Mouse (Mus musculus): ENCODE results near the gene Sox5. TPM values are rescaled to one million over a fixed set of nuclear protein-coding genes. Genes with fewer than 3 reads are reported as not detected.

Gene Sox5
- polyA plus RNA-seq, 1 experiment from 2014 or later, result 54.7 TPM

- H3K4me1 ChIP-seq (ENCODE audit: control insufficient read depth, insufficient read depth, low read length), result no peaks in the 10 kb centered on the region
- ATAC-seq (ENCODE audit: insufficient number of reproducible peaks, low FRiP score, low TSS enrichment, low read depth), result no peak
- H3K27me3 ChIP-seq (ENCODE audit: control insufficient read depth, insufficient read depth, low read length), result no peaks in the 10 kb centered on the region
- 85% methylated on average over 5 of the region's 5 CpGs for WGBS
- no peak overlapping the region for H3K27ac ChIP-seq (replicated peaks; ENCODE audit: low read depth, low read length)
- H3K36me3 ChIP-seq (ENCODE audit: control insufficient read depth, insufficient read depth, low read length), result no peaks in the 10 kb centered on the region
- H3K9ac ChIP-seq (ENCODE audit: low read length), result no peak overlapping the region
- no peak for DNase-seq (ENCODE audit: low spot score)
- H3K4me2 ChIP-seq (ENCODE audit: low read depth, severe bottlenecking), result no peak overlapping the region
- no peaks in the 10 kb centered on the region; the same call in 1 of the 2 replicates for H3K9me3 ChIP-seq (ENCODE audit: control insufficient read depth, low read length)
- H3K4me3 ChIP-seq (ENCODE audit: low read depth, low read length), result no peak overlapping the region
These were observed 76.8 kb downstream of the Sox5 start for GRCm38 (mm10) chr6:144704962-144705361.

- no peak overlapping the region for H3K27ac ChIP-seq (replicated peaks; ENCODE audit: low read depth, low read length)
- no peak overlapping the region for H3K4me3 ChIP-seq (ENCODE audit: low read depth, low read length)
- H3K36me3 ChIP-seq (ENCODE audit: control insufficient read depth, insufficient read depth, low read length), result no peaks in the 10 kb centered on the region
- H3K4me2 ChIP-seq (ENCODE audit: low read depth, severe bottlenecking), result no peak overlapping the region
- no peaks in the 10 kb centered on the region for H3K9me3 ChIP-seq (ENCODE audit: control insufficient read depth, low read length)
- no peaks in the 10 kb centered on the region for H3K4me1 ChIP-seq (ENCODE audit: control insufficient read depth, insufficient read depth, low read length)
- no peaks in the 10 kb centered on the region for H3K27me3 ChIP-seq (ENCODE audit: control insufficient read depth, insufficient read depth, low read length)
- H3K9ac ChIP-seq (ENCODE audit: low read length), result no peak overlapping the region
- WGBS, result 87% methylated on average over 4 of the region's 4 CpGs
- DNase-seq (ENCODE audit: low spot score) (no peak), ATAC-seq (ENCODE audit: insufficient number of reproducible peaks, low FRiP score, low TSS enrichment, low read depth) (no peak)
These were observed 86.1 kb downstream of the Sox5 start for GRCm38 (mm10) chr6:144695660-144696059.

GRCm38 (mm10) chr6:144693211-144693899 lies 88.4 kb downstream of the Sox5 start:
- 86% methylated on average over 7 of the region's 7 CpGs for WGBS
- no peak overlapping the region for H3K27ac ChIP-seq (replicated peaks; ENCODE audit: low read depth, low read length)
- no peak overlapping the region for H3K4me3 ChIP-seq (ENCODE audit: low read depth, low read length)
- ATAC-seq (ENCODE audit: insufficient number of reproducible peaks, low FRiP score, low TSS enrichment, low read depth) (no peak), DNase-seq (ENCODE audit: low spot score) (no peak)
- no peak overlapping the region for H3K4me2 ChIP-seq (ENCODE audit: low read depth, severe bottlenecking)
- no peaks in the 10 kb centered on the region for H3K9me3 ChIP-seq (ENCODE audit: control insufficient read depth, low read length)
- H3K36me3 ChIP-seq (ENCODE audit: control insufficient read depth, insufficient read depth, low read length), result no peaks in the 10 kb centered on the region
- H3K9ac ChIP-seq (ENCODE audit: low read length), result no peak overlapping the region
- H3K4me1 ChIP-seq (ENCODE audit: control insufficient read depth, insufficient read depth, low read length), result no peaks in the 10 kb centered on the region
- no peaks in the 10 kb centered on the region for H3K27me3 ChIP-seq (ENCODE audit: control insufficient read depth, insufficient read depth, low read length)

GRCm38 (mm10) chr6:144691298-144692041 lies 90.3 kb downstream of the Sox5 start:
- H3K27ac ChIP-seq (replicated peaks; ENCODE audit: low read depth, low read length), result no peak overlapping the region
- WGBS, result 85% methylated on average over 7 of the region's 7 CpGs
- H3K9ac ChIP-seq (ENCODE audit: low read length), result no peak overlapping the region
- no peaks in the 10 kb centered on the region for H3K9me3 ChIP-seq (ENCODE audit: control insufficient read depth, low read length)
- ATAC-seq (ENCODE audit: insufficient number of reproducible peaks, low FRiP score, low TSS enrichment, low read depth) (no peak), DNase-seq (ENCODE audit: low spot score) (no peak)
- H3K4me2 ChIP-seq (ENCODE audit: low read depth, severe bottlenecking), result no peak overlapping the region
- H3K4me3 ChIP-seq (ENCODE audit: low read depth, low read length), result no peak overlapping the region
- H3K27me3 ChIP-seq (ENCODE audit: control insufficient read depth, insufficient read depth, low read length), result no peaks in the 10 kb centered on the region
- no peaks in the 10 kb centered on the region for H3K4me1 ChIP-seq (ENCODE audit: control insufficient read depth, insufficient read depth, low read length)
- no peaks in the 10 kb centered on the region for H3K36me3 ChIP-seq (ENCODE audit: control insufficient read depth, insufficient read depth, low read length)

- WGBS, result 91% methylated on average over 3 of the region's 3 CpGs
- DNase-seq (ENCODE audit: low spot score) (no peak), ATAC-seq (ENCODE audit: insufficient number of reproducible peaks, low FRiP score, low TSS enrichment, low read depth) (no peak)
- H3K4me3 ChIP-seq (ENCODE audit: low read depth, low read length), result no peak overlapping the region
- H3K36me3 ChIP-seq (ENCODE audit: control insufficient read depth, insufficient read depth, low read length), result no peaks in the 10 kb centered on the region
- H3K9me3 ChIP-seq (ENCODE audit: control insufficient read depth, low read length), result no peaks in the 10 kb centered on the region
- H3K9ac ChIP-seq (ENCODE audit: low read length), result no peak overlapping the region
- no peak overlapping the region for H3K27ac ChIP-seq (replicated peaks; ENCODE audit: low read depth, low read length)
- no peaks in the 10 kb centered on the region for H3K27me3 ChIP-seq (ENCODE audit: control insufficient read depth, insufficient read depth, low read length)
- H3K4me2 ChIP-seq (ENCODE audit: low read depth, severe bottlenecking), result no peak overlapping the region
- no peaks in the 10 kb centered on the region for H3K4me1 ChIP-seq (ENCODE audit: control insufficient read depth, insufficient read depth, low read length)
These were observed 92.7 kb downstream of the Sox5 start for GRCm38 (mm10) chr6:144689076-144689475.

- no peaks in the 10 kb centered on the region for H3K27me3 ChIP-seq (ENCODE audit: control insufficient read depth, insufficient read depth, low read length)
- H3K36me3 ChIP-seq (ENCODE audit: control insufficient read depth, insufficient read depth, low read length), result no peaks in the 10 kb centered on the region
- H3K27ac ChIP-seq (replicated peaks; ENCODE audit: low read depth, low read length), result no peak overlapping the region
- ATAC-seq (ENCODE audit: insufficient number of reproducible peaks, low FRiP score, low TSS enrichment, low read depth) (no peak), DNase-seq (ENCODE audit: low spot score) (no peak)
- H3K9me3 ChIP-seq (ENCODE audit: control insufficient read depth, low read length), result no peaks in the 10 kb centered on the region
- WGBS, result 78% methylated on average over 8 of the region's 8 CpGs
- no peak overlapping the region for H3K9ac ChIP-seq (ENCODE audit: low read length)
- H3K4me2 ChIP-seq (ENCODE audit: low read depth, severe bottlenecking), result no peak overlapping the region
- no peaks in the 10 kb centered on the region for H3K4me1 ChIP-seq (ENCODE audit: control insufficient read depth, insufficient read depth, low read length)
- no peak overlapping the region for H3K4me3 ChIP-seq (ENCODE audit: low read depth, low read length)
These were observed 94.1 kb downstream of the Sox5 start for GRCm38 (mm10) chr6:144687681-144688080.

GRCm38 (mm10) chr6:144681045-144681789 lies 100.6 kb downstream of the Sox5 start:
- H3K36me3 ChIP-seq (ENCODE audit: control insufficient read depth, insufficient read depth, low read length), result no peaks in the 10 kb centered on the region
- no peaks in the 10 kb centered on the region for H3K9me3 ChIP-seq (ENCODE audit: control insufficient read depth, low read length)
- DNase-seq (ENCODE audit: low spot score) (peak; percentile 28), ATAC-seq (ENCODE audit: insufficient number of reproducible peaks, low FRiP score, low TSS enrichment, low read depth) (no peak)
- H3K4me1 ChIP-seq (ENCODE audit: control insufficient read depth, insufficient read depth, low read length), result no peaks in the 10 kb centered on the region
- H3K9ac ChIP-seq (ENCODE audit: low read length), result no peak overlapping the region
- no peak overlapping the region for H3K27ac ChIP-seq (replicated peaks; ENCODE audit: low read depth, low read length)
- H3K4me2 ChIP-seq (ENCODE audit: low read depth, severe bottlenecking), result no peak overlapping the region
- no peaks in the 10 kb centered on the region for H3K27me3 ChIP-seq (ENCODE audit: control insufficient read depth, insufficient read depth, low read length)
- no peak overlapping the region for H3K4me3 ChIP-seq (ENCODE audit: low read depth, low read length)
- 47% methylated on average over 12 of the region's 12 CpGs for WGBS

- no peaks in the 10 kb centered on the region for H3K4me1 ChIP-seq (ENCODE audit: control insufficient read depth, insufficient read depth, low read length)
- 93% methylated on average over 9 of the region's 9 CpGs for WGBS
- H3K4me2 ChIP-seq (ENCODE audit: low read depth, severe bottlenecking), result no peak overlapping the region
- H3K9ac ChIP-seq (ENCODE audit: low read length), result no peak overlapping the region
- H3K27me3 ChIP-seq (ENCODE audit: control insufficient read depth, insufficient read depth, low read length), result no peaks in the 10 kb centered on the region
- no peak overlapping the region for H3K27ac ChIP-seq (replicated peaks; ENCODE audit: low read depth, low read length)
- H3K36me3 ChIP-seq (ENCODE audit: control insufficient read depth, insufficient read depth, low read length), result no peaks in the 10 kb centered on the region
- no peaks in the 10 kb centered on the region for H3K9me3 ChIP-seq (ENCODE audit: control insufficient read depth, low read length)
- H3K4me3 ChIP-seq (ENCODE audit: low read depth, low read length), result no peak overlapping the region
- no peak for DNase-seq (ENCODE audit: low spot score)
- ATAC-seq (ENCODE audit: insufficient number of reproducible peaks, low FRiP score, low TSS enrichment, low read depth), result no peak
These were observed 104.2 kb downstream of the Sox5 start for GRCm38 (mm10) chr6:144677491-144678133.

All from limb, embryonic 11.5 days (tissue).